Mouse (Mus musculus) embryo, embryonic 11.5 days (tissue): ENCODE results near the gene Selenbp2.
"Not testable (repeated sequence)": the region's sequence is repeated elsewhere in the genome, so short reads cannot be mapped to it uniquely, and the experiment has no call there.

Experiments used
- DNase-seq: peaks from one replicate; pipeline ENCODE4 v3.0.0-alpha.2; 2012; ENCODE audit warnings: low read depth, low spot score

Gene Selenbp2

DNA sequence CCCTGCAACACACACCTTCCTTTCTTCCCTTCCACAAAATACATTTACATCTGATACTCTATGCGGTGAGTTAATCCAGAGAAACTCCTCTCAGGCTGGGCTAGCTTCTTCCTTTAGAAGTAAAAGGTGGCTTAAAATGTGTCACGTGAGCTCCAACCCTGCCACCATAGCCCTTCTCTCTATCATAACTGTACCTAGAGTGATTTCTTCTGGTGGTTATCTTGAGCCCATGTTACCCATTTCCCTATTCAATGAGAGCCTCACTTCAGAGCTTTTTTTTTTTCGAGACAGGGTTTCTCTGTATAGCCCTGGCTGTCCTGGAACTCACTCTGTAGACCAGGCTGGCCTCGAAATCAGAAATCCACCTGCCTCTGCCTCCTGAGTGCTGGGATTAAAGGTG lies 1.7 kb upstream of the Selenbp2 start:
- DNase-seq: not testable (repeated sequence)

DNA sequence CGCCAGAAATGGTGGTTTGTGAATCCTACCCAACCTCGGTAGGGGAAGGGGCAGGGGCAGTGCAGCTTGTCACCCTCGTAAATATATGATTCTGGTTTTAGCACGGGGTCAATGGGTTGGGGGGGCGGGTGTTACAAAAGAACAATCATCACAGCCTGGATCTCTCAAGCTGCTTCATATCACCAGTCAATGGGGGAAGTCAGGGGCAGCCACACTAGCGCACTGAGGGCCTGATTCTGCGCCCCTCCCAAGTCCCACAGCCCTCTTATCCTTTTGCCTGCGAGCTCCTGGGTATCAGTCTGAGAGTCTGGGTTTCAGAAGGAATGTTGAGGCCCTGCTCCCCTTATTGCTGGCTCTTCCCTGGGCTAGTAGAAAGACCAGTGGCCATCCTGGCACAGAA lies 518 bp downstream of the Selenbp2 start:
- DNase-seq: not testable (repeated sequence)

DNA sequence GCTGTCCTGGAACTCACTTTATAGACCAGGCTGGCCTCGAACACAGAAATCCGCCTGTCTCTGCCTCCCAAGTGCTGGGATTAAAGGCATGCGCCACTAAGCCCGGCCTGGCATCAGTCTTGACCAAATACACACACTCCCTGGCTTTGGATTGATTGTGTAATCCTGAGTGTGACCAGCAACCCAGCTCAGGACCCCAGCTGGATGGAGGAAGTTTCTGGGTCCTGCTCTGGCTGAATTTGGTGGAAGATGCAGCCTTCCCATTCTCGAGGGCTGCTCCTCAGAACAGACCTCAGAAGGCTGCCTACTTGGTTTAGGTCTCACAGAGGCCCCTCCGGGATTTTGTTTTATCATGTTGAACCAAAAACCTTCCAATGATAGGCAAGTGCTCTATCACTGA lies 2.2 kb downstream of the Selenbp2 start:
- DNase-seq: not testable (repeated sequence)

DNA sequence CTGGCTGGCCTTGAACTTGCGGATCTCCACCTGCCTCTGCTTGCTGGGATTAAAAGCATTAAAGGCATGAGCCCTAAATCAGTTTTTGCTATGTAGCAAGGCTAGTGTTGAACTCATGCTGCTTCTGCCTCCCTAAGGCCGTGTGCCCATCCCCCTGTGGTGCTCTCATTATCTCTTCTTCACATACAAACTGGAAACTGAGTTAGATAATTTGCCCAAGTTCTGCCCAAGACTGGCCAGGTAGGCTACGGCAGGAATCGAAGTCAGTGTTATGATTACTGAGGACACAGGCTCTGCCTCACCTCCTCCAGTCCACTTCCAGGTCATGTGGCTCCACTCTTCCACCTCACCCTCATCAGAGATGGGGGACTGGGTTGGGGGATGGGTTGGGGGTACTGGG lies 2.9 kb downstream of the Selenbp2 start:
- DNase-seq: not testable (repeated sequence)

DNA sequence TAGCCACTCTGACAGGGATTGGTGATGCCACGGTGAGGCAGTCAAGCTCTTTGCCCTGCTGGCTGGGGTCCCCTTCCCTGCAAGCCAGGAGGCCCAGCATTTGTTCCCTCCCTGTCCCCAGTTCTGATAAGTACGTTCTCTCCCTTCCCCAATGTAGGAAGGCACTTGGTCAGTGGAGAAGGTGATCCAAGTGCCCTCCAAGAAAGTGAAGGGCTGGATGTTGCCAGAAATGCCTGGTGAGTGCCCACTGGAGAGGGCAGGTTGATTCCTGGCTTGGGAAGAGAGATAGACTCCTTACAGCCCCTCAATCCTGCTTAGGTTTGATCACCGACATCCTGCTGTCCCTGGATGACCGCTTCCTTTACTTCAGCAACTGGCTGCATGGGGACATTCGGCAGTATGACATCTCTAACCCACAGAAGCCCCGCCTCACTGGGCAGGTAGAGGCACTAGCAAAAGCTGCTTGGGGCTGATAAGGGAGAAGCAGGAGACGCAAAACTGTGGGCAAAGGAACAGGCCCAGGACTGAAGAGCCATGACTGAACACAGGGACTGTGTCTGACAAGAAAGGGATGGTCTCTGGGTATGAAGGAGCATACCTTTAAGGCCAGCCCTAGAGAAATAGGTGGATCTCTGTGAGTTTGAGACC lies 8.9 kb downstream of the Selenbp2 start:
- DNase-seq: not testable (repeated sequence)

DNA sequence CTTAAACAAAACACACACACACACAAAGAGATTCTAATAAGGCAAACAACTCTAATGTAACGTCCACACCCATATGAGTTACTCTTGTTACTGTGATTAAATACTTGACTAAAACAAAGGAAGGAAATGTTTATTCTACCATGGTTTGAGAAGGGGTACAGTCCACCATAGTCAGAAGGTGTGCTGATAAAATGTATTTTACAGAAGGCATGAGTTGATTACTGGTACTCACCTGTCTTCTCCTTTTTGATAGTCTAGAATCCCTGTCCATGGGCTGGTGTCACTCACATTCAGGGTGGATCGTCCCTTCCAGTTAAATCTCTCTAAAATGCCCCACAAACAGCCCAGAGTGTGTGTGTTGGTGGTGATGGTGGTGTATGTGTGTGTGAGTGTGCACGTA lies 9.5 kb downstream of the Selenbp2 start:
- no peak for DNase-seq

DNA sequence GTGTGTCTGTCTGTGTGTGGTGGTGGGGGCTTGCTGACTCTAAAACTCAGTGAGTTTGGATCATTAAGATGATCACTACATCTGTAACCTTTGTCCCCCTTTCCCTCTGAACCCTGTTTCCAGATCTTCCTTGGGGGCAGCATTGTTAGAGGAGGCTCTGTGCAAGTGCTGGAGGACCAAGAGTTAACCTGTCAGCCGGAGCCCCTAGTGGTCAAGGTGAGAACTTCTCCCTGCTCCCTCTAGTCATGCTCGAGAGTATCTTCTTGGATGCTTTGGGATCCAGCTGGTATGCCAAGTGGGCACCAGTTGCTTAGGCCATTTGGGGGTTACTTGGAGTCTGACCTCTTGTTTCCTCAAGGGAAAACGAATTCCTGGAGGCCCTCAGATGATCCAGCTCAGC lies 10.0 kb downstream of the Selenbp2 start:
- not testable (repeated sequence) for DNase-seq

DNA sequence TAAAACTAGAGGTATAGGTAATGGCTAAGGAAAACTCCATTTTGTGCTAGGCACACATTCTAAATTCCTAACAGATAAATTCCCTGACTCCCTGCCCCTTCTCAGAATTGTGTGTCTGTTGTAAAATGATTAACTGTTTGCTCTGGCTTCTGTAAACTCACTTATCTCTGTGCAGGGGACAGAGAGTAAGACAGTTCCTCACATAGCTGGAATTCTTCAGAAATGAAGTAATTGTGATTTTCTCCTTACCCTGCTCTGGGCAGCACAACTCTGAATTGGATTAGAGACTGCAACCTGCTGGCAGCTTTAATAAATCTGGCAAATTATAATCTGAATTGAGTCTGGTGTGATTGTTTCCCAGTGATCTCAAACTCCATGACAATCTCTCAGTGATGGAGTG lies 17.2 kb downstream of the Selenbp2 start:
- not testable (repeated sequence) for DNase-seq

DNA sequence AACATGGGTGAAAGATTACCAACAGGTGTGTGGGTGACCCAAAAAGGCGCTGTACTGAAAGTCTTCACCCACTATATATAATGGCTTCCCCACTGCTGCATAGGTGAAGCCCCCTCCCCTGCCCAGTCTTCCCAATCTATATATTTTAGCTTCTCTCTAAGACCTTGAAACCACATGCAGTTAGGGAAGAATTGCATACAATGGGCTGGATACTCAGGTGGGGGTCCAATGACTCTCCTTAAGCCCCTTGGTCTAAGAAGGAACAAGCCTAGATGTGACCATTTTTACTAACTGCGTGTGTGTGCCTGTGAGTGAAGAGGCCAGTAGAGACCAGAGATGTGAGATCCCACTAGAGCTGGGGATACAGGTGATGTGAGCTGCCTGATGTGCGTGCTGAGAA lies 20.1 kb downstream of the Selenbp2 start:
- DNase-seq: not testable (repeated sequence)

- not testable (repeated sequence) for DNase-seq
Measured at GRCm38 (mm10) chr3:94718253-94718652, 24.9 kb downstream of the Selenbp2 start.

- DNase-seq: not testable (repeated sequence)
Measured at GRCm38 (mm10) chr3:94723637-94724036, 30.3 kb downstream of the Selenbp2 start.

DNA sequence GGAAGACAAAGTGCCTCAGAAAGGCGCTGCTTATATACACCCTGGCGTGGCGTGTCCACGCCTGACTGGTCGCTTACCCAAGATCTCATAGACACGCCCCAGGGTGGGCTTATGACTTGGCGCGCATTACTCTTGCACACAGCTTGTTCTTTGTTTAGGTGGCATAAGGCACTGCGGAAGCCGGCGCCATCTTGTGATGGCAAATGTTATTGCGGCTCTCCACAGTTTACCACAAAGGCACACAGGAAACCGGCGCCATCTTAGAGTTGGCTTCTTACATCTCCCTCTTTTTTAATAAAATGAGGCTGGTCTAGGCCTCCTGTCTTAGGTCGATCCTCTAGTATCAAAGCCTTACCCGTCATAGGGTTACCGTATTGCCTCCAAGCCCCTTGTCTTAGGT lies 52.3 kb downstream of the Selenbp2 start:
- DNase-seq: no peak
